Mouse (Mus musculus): Measurements from ENCODE around the gene Bicral. TPM values are rescaled to one million over a fixed set of nuclear protein-coding genes. Genes with fewer than 3 reads are reported as not detected.
A peak's percentile ranks its signal among the peaks of the same experiment; 100 is the strongest.
"Not testable (repeated sequence)": the region's sequence is repeated elsewhere in the genome, so short reads cannot be mapped to it uniquely, and the experiment has no call there.

Gene Bicral
- polyA plus RNA-seq, 1 experiment: 11.4 TPM

DNA sequence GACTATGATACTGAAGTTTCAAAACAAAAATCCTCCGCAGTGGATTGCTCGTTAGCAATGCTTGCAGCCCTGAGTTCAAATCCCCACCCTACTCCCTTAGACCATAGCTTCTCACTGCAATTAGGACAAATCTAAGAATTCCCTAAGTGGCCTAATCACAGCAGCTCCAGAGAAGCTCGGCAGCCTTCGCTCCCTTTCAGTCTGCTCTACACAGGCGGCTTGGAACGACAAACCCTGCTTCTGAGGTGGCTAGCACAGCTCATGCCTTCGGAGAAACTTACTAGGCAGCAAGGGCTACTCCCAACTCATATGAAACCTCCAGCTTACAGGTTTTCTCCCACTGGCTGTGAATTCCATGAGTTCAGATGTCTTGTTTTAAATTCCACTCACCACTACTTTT is 4.2 kb downstream of the Bicral start:
- DNase-seq: no peak
- Histone ChIP-seq H3K36me3 (ENCODE audit: control insufficient read depth, insufficient read depth, low read length) (no peaks in the 10 kb centered on the region), H3K4me3 (ENCODE audit: insufficient read depth, low read depth, low read length) (no peak overlapping the region), H3K27ac (ENCODE audit: insufficient read depth, low read depth, low read length) (peak overlapping the region; percentile 94), H3K4me1 (ENCODE audit: control insufficient read depth, insufficient read depth, low read length) (peaks cover 27% of the 10 kb centered on the region), H3K27me3 (replicated peaks; ENCODE audit: control insufficient read depth, insufficient read depth, low read length) (no peaks in the 10 kb centered on the region)
- TF ChIP-seq CTCF (conservative IDR thresholded peaks at IDR 0.05; ENCODE audit: insufficient read depth, insufficient read length, low read depth, low read length) (no peak), POLR2A (IDR thresholded peaks at IDR 0.05; ENCODE audit: low read depth, low read length) (no peak)
- 65% methylated on average over 7 of the region's 7 CpGs for WGBS

DNA sequence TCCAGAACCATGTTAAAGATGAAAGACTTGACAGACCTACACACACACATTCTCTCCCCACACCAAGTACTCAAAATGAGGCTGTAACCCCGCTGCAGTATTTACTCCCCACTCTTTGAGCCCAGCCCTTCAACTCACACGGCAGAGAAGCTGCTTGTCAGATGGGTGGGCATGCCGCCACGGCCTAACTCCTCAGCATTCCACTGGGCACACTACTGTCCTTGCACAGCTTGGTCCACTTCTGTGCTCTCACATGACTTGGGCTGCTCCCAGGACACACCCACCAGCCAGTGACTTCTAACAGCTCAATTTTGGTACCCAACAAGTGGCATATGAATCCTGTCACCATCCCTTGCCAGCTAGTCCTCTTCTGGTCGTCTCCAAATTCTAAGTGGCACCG is 5.0 kb downstream of the Bicral start:
- no peak for TF ChIP-seq CTCF (conservative IDR thresholded peaks at IDR 0.05; ENCODE audit: insufficient read depth, insufficient read length, low read depth, low read length)
- TF ChIP-seq POLR2A (IDR thresholded peaks at IDR 0.05; ENCODE audit: low read depth, low read length): peak; percentile 29
- Histone ChIP-seq H3K27me3 (replicated peaks; ENCODE audit: control insufficient read depth, insufficient read depth, low read length) (no peaks in the 10 kb centered on the region), H3K36me3 (ENCODE audit: control insufficient read depth, insufficient read depth, low read length) (no peaks in the 10 kb centered on the region), H3K4me3 (ENCODE audit: insufficient read depth, low read depth, low read length) (no peak overlapping the region), H3K4me1 (ENCODE audit: control insufficient read depth, insufficient read depth, low read length) (peaks cover 29% of the 10 kb centered on the region), H3K27ac (ENCODE audit: insufficient read depth, low read depth, low read length) (peak overlapping the region; percentile 70)
- peak; percentile 79 for DNase-seq
- 23% methylated on average over 6 of the region's 6 CpGs for WGBS

DNA sequence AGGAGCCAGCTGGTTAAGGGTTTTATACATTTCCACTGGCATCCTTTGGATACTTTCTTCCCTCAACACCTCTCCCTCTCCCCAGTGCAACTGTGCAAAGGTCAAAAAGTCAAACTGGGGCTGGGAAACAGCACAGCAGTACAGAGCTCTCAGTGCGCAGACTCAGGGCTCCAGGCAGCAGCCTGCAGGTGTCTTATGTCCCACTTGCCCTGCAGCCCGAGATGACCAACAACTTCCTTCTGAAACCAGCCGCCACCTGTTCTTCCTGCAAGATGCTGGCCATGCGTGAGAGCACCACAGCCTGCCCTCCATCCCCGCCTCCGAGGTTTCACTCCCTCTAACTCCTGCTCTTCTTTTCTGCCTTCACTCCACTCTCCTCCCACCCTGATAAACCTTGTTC is 5.6 kb downstream of the Bicral start:
- peak; percentile 33 for TF ChIP-seq POLR2A (IDR thresholded peaks at IDR 0.05; ENCODE audit: low read depth, low read length)
- no peak for TF ChIP-seq CTCF (conservative IDR thresholded peaks at IDR 0.05; ENCODE audit: insufficient read depth, insufficient read length, low read depth, low read length)
- H3K27ac ChIP-seq (ENCODE audit: insufficient read depth, low read depth, low read length): peak overlapping the region; percentile 70
- WGBS: 12% methylated on average over 6 of the region's 6 CpGs

DNA sequence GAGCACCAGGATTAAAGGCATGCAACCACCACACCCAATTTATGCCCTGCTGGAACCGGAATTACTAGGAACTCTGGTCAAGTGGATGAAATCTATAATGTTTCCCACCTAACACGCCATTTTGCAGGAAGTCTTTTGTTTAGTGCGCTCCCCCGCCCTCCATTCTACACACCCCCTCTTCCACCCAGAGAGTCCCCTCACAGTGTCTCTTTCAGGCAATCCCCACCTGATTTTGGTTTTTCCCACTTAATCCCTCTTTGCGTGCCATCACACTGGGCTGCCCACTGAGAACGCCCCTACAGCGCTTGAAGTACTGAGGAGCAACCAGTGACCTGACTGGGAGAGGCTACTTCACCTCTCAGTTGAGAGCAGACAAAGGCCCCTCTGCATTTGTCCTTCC is 11.1 kb downstream of the Bicral start:
- no peak for TF ChIP-seq POLR2A (IDR thresholded peaks at IDR 0.05; ENCODE audit: low read depth, low read length)
- no peak for TF ChIP-seq CTCF (conservative IDR thresholded peaks at IDR 0.05; ENCODE audit: insufficient read depth, insufficient read length, low read depth, low read length)
- Histone ChIP-seq H3K27ac (ENCODE audit: insufficient read depth, low read depth, low read length) (no peak overlapping the region), H3K4me3 (ENCODE audit: insufficient read depth, low read depth, low read length) (no peak overlapping the region), H3K4me1 (ENCODE audit: control insufficient read depth, insufficient read depth, low read length) (peaks cover 11% of the 10 kb centered on the region; the same call in 1 of the 2 replicates), H3K27me3 (replicated peaks; ENCODE audit: control insufficient read depth, insufficient read depth, low read length) (no peaks in the 10 kb centered on the region), H3K36me3 (ENCODE audit: control insufficient read depth, insufficient read depth, low read length) (no peaks in the 10 kb centered on the region)
- DNase-seq: no peak
- WGBS: 93% methylated on average over 7 of the region's 7 CpGs

More for the DNA sequence above, 5.6 kb downstream of the Bicral start:
- DNase-seq: peak; percentile 71
- H3K4me3 ChIP-seq (ENCODE audit: insufficient read depth, low read depth, low read length): no peak overlapping the region
- H3K36me3 ChIP-seq (ENCODE audit: control insufficient read depth, insufficient read depth, low read length): no peaks in the 10 kb centered on the region
- H3K4me1 ChIP-seq (ENCODE audit: control insufficient read depth, insufficient read depth, low read length): peaks cover 29% of the 10 kb centered on the region
- H3K27me3 ChIP-seq (replicated peaks; ENCODE audit: control insufficient read depth, insufficient read depth, low read length): no peaks in the 10 kb centered on the region

DNA sequence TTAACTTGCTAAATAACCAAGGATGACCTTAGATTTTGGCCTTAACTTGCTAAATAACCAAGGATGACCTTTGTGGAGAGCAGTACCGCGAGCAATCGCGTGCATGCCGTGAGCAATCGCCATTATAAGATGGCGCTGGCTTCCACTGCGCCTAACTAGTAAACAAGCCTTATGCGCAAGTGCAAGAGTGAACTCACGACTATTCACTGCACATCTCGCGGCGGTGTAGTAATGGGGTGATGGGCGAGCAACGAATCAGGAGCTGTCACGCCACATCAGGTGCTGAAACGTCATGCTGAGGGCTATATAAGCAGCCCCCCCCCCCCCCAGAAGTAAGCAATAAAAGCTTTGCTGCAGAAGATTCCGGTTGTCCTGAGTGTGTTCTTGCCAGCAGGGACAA is 11.7 kb downstream of the Bicral start:
- H3K27ac ChIP-seq (ENCODE audit: insufficient read depth, low read depth, low read length); DNase-seq; H3K4me1 ChIP-seq (ENCODE audit: control insufficient read depth, insufficient read depth, low read length); H3K4me3 ChIP-seq (ENCODE audit: insufficient read depth, low read depth, low read length); H3K36me3 ChIP-seq (ENCODE audit: control insufficient read depth, insufficient read depth, low read length); H3K27me3 ChIP-seq (replicated peaks; ENCODE audit: control insufficient read depth, insufficient read depth, low read length): not testable (repeated sequence)
- 92% methylated on average over 18 of the region's 18 CpGs for WGBS

DNA sequence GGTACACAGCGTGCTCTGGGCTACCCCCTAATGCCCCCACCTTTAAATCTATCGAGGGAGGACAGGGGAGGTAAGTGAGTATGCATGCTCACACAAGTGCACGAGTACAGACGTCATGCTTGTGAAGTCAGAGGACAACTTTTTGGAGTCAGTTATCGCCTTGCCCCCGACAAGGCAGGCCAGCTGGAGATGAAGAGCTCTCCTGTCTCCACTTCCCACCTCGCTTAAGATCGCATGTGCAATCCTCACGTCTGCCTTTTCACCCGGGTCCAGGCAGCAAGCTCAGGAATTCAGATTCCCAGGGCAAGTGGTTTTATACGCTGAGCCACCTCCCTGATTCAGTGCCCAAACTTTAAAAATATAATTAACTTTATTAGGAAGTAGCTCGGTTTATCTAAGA is 13.0 kb downstream of the Bicral start:
- Histone ChIP-seq H3K4me1 (ENCODE audit: control insufficient read depth, insufficient read depth, low read length) (peaks cover 8% of the 10 kb centered on the region; the same call in 1 of the 2 replicates), H3K4me3 (ENCODE audit: insufficient read depth, low read depth, low read length) (no peak overlapping the region), H3K36me3 (ENCODE audit: control insufficient read depth, insufficient read depth, low read length) (no peaks in the 10 kb centered on the region), H3K27me3 (replicated peaks; ENCODE audit: control insufficient read depth, insufficient read depth, low read length) (no peaks in the 10 kb centered on the region), H3K27ac (ENCODE audit: insufficient read depth, low read depth, low read length) (no peak overlapping the region)
- TF ChIP-seq CTCF (conservative IDR thresholded peaks at IDR 0.05; ENCODE audit: insufficient read depth, insufficient read length, low read depth, low read length) (no peak), POLR2A (IDR thresholded peaks at IDR 0.05; ENCODE audit: low read depth, low read length) (no peak)
- no peak for DNase-seq
- WGBS: 71% methylated on average over 12 of the region's 12 CpGs

DNA sequence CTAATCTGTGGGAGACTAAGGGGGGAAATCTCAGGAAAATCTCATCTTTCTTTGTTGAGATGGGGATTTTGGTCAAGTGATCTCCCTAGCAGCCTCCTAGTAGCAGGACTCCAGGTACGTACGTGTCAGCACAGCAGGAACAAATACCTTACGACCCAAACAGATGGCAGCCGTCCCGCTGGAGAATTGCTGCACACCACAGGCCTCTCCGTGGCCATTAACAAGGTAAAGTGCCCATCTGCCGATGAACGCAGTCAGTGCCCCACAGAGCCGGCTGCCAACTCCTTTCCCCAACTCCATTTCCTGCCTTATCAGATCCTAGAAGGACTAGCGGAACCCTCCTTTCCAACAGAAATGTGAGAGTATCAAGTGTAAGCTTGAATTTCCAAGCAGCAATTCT is 13.5 kb downstream of the Bicral start:
- 62% methylated on average over 10 of the region's 10 CpGs for WGBS
- Histone ChIP-seq H3K27ac (ENCODE audit: insufficient read depth, low read depth, low read length) (no peak overlapping the region), H3K4me3 (ENCODE audit: insufficient read depth, low read depth, low read length) (no peak overlapping the region), H3K4me1 (ENCODE audit: control insufficient read depth, insufficient read depth, low read length) (peaks cover 8% of the 10 kb centered on the region; the same call in 1 of the 2 replicates), H3K36me3 (ENCODE audit: control insufficient read depth, insufficient read depth, low read length) (no peaks in the 10 kb centered on the region), H3K27me3 (replicated peaks; ENCODE audit: control insufficient read depth, insufficient read depth, low read length) (no peaks in the 10 kb centered on the region)
- DNase-seq: no peak
- TF ChIP-seq POLR2A (IDR thresholded peaks at IDR 0.05; ENCODE audit: low read depth, low read length) (no peak), CTCF (conservative IDR thresholded peaks at IDR 0.05; ENCODE audit: insufficient read depth, insufficient read length, low read depth, low read length) (no peak)

DNA sequence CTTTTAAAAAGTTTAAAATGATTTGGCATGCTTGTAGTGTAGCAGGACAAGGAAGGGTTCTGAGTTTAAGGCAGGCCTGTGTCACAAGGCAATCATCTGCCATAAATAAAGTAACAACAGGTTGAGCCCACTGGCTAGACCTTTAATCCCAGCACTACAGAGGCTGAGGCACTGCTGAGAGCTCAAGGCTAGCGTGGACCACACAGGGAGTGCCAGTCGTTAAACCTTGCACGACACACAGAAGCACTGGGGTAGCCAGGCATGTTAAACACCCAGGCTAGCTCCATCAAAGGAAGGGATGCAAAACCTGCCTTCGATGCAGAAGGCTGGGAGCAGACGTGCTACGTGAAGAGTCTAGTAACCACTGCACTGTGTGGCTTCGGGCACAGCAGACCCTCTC is 14.6 kb downstream of the Bicral start:
- TF ChIP-seq CTCF (conservative IDR thresholded peaks at IDR 0.05; ENCODE audit: insufficient read depth, insufficient read length, low read depth, low read length) (no peak), POLR2A (IDR thresholded peaks at IDR 0.05; ENCODE audit: low read depth, low read length) (no peak)
- peaks cover 8% of the 10 kb centered on the region for H3K4me1 ChIP-seq (ENCODE audit: control insufficient read depth, insufficient read depth, low read length)
- H3K27me3 ChIP-seq (replicated peaks; ENCODE audit: control insufficient read depth, insufficient read depth, low read length): no peaks in the 10 kb centered on the region
- WGBS: 47% methylated on average over 7 of the region's 7 CpGs
- no peaks in the 10 kb centered on the region for H3K36me3 ChIP-seq (ENCODE audit: control insufficient read depth, insufficient read depth, low read length)
- peak overlapping the region; percentile 2; the same call in 1 of the 2 replicates for H3K27ac ChIP-seq (ENCODE audit: insufficient read depth, low read depth, low read length)
- H3K4me3 ChIP-seq (ENCODE audit: insufficient read depth, low read depth, low read length): no peak overlapping the region
- DNase-seq: peak; percentile 48
